ENCODE assay signal across 17 mouse cellular contexts in genomic region chr3:148947805-148948405, GRCm38 (mm10). TPM values are rescaled to one million over a fixed set of nuclear protein-coding genes. Genes with fewer than 3 reads are reported as not detected.
DNase-seq lines count a peak whose midpoint lies in the region; ATAC-seq and TF ChIP-seq lines count a peak whose summit lies in the region.
"Had no signal": no experiment of that assay in that cellular context is flagged by ENCODE, and none has a peak within 500 bp of the region (broad histone marks: within the 10 kb centered on the region; RNA-seq: fewer than 3 reads in every experiment).

No protein-coding gene starts in this region.

- H3K27me3 ChIP-seq in forebrain, embryonic 12.5 days = no peaks in the 10 kb centered on the region
- no peaks in the 10 kb centered on the region for H3K27me3 ChIP-seq in forebrain, embryonic 11.5 days (ENCODE audit: control insufficient read depth, insufficient read depth, low read length)
- no peaks in the 10 kb centered on the region for H3K27me3 ChIP-seq in neural tube, embryonic 11.5 days (ENCODE audit: control insufficient read depth, insufficient read depth, low read length)
- H3K27me3 ChIP-seq in neural tube, embryonic 15.5 days (replicated peaks) = no peaks in the 10 kb centered on the region
- H3K27me3 ChIP-seq in intestine, postnatal 0 days (replicated peaks; ENCODE audit: control insufficient read depth, insufficient read depth, low read length) = no peaks in the 10 kb centered on the region
- H3K27me3 ChIP-seq: liver, embryonic 13.5 days; lung, embryonic 15.5 days had no signal

- no peak for DNase-seq in forebrain, embryonic 11.5 days (ENCODE audit: low spot score)
- DNase-seq in neural tube, embryonic 11.5 days (ENCODE audit: low spot score) = no peak
- DNase-seq in retina, postnatal 1 day = peak; percentile 47
- no peak for DNase-seq in urinary bladder, postnatal 25 days (ENCODE audit: low spot score)
- DNase-seq: cerebellum, postnatal 10 days; embryo, embryonic 11 days; gastrocnemius, postnatal 14 days; heart, postnatal 10 days; kidney, adult 11 months; kidney, postnatal 14 days; liver, embryonic 13.5 days had no signal

- H3K4me3 ChIP-seq in forebrain, embryonic 12.5 days (replicated peaks) = no peak overlapping the region
- no peak overlapping the region for H3K4me3 ChIP-seq in forebrain, embryonic 11.5 days (ENCODE audit: low read depth, low read length)
- no peak overlapping the region for H3K4me3 ChIP-seq in neural tube, embryonic 11.5 days (ENCODE audit: low read depth, low read length)
- no peak overlapping the region for H3K4me3 ChIP-seq in neural tube, embryonic 15.5 days (replicated peaks)
- H3K4me3 ChIP-seq in intestine, postnatal 0 days (ENCODE audit: low read depth, low read length) = no peak overlapping the region
- H3K4me3 ChIP-seq: liver, embryonic 13.5 days; lung, embryonic 15.5 days had no signal

- WGBS in forebrain, embryonic 12.5 days = 36% methylated on average over 9 of the region's 9 CpGs
- WGBS in forebrain, embryonic 11.5 days = 49% methylated on average over 9 of the region's 9 CpGs
- whole genome bisulfite sequencing in neural tube, embryonic 11.5 days = 47% methylated on average over 9 of the region's 9 CpGs
- 24% methylated on average over 9 of the region's 9 CpGs for WGBS in neural tube, embryonic 15.5 days
- 42% methylated on average over 9 of the region's 9 CpGs for WGBS in intestine, postnatal 0 days

- peaks cover 11% of the 10 kb centered on the region for H3K36me3 ChIP-seq in forebrain, embryonic 12.5 days (replicated peaks)
- H3K36me3 ChIP-seq in forebrain, embryonic 11.5 days (ENCODE audit: control insufficient read depth, insufficient read depth, low read length) = no peaks in the 10 kb centered on the region
- H3K36me3 ChIP-seq in neural tube, embryonic 11.5 days (ENCODE audit: control insufficient read depth, insufficient read depth, low read length) = no peaks in the 10 kb centered on the region
- 0 out of 2 replicates have a peak, but pooled peaks cover 3% of the 10 kb centered on the region for H3K36me3 ChIP-seq in neural tube, embryonic 15.5 days
- H3K36me3 ChIP-seq in intestine, postnatal 0 days (ENCODE audit: control insufficient read depth, insufficient read depth) = 0 out of 2 replicates have a peak, but pooled peaks cover 2% of the 10 kb centered on the region
- H3K36me3 ChIP-seq: liver, embryonic 13.5 days had no signal

- H3K9me3 ChIP-seq in forebrain, embryonic 12.5 days = no peaks in the 10 kb centered on the region
- no peaks in the 10 kb centered on the region for H3K9me3 ChIP-seq in forebrain, embryonic 11.5 days (ENCODE audit: control insufficient read depth, low read length)
- H3K9me3 ChIP-seq in neural tube, embryonic 11.5 days (ENCODE audit: control insufficient read depth, low read length) = no peaks in the 10 kb centered on the region
- no peaks in the 10 kb centered on the region for H3K9me3 ChIP-seq in neural tube, embryonic 15.5 days (replicated peaks)
- H3K9me3 ChIP-seq in intestine, postnatal 0 days (ENCODE audit: control insufficient read depth) = no peaks in the 10 kb centered on the region
- H3K9me3 ChIP-seq: liver, embryonic 13.5 days; lung, embryonic 15.5 days had no signal

- no peak overlapping the region for H3K4me2 ChIP-seq in forebrain, embryonic 12.5 days
- H3K4me2 ChIP-seq in forebrain, embryonic 11.5 days (ENCODE audit: low read depth, low read length, severe bottlenecking) = no peak overlapping the region
- no peak overlapping the region for H3K4me2 ChIP-seq in neural tube, embryonic 11.5 days (ENCODE audit: low read depth)
- H3K4me2 ChIP-seq in neural tube, embryonic 15.5 days = no peak overlapping the region
- H3K4me2 ChIP-seq in intestine, postnatal 0 days (replicated peaks; ENCODE audit: low read depth) = peak overlapping the region; percentile 22
- H3K4me2 ChIP-seq: liver, embryonic 13.5 days; lung, embryonic 15.5 days had no signal

- TF ChIP-seq CTCF in intestine, postnatal 0 days (IDR thresholded peaks at IDR 0.05; ENCODE audit: low read depth) = no peak

- peaks cover 53% of the 10 kb centered on the region for H3K4me1 ChIP-seq in forebrain, embryonic 12.5 days
- H3K4me1 ChIP-seq in forebrain, embryonic 11.5 days (replicated peaks; ENCODE audit: control insufficient read depth, insufficient read depth, low read length) = peaks cover 18% of the 10 kb centered on the region; the same call in 1 of the 2 replicates
- peaks cover 20% of the 10 kb centered on the region for H3K4me1 ChIP-seq in neural tube, embryonic 11.5 days (ENCODE audit: control insufficient read depth, insufficient read depth, low read length)
- H3K4me1 ChIP-seq in neural tube, embryonic 15.5 days = peaks cover 50% of the 10 kb centered on the region
- no peaks in the 10 kb centered on the region for H3K4me1 ChIP-seq in intestine, postnatal 0 days (replicated peaks; ENCODE audit: control insufficient read depth, insufficient read depth, low read length)
- H3K4me1 ChIP-seq: liver, embryonic 13.5 days had no signal

- H3K27ac ChIP-seq in forebrain, embryonic 12.5 days = peak overlapping the region; percentile 36; the same call in 1 of the 2 replicates
- H3K27ac ChIP-seq in forebrain, embryonic 11.5 days (ENCODE audit: low read depth, low read length) = no peak overlapping the region
- H3K27ac ChIP-seq in neural tube, embryonic 11.5 days (ENCODE audit: low read depth, low read length) = no peak overlapping the region
- no peak overlapping the region; the same call in 1 of the 2 replicates for H3K27ac ChIP-seq in neural tube, embryonic 15.5 days (replicated peaks)
- H3K27ac ChIP-seq in intestine, postnatal 0 days (ENCODE audit: low read depth, low read length) = no peak overlapping the region
- H3K27ac ChIP-seq: liver, embryonic 13.5 days; lung, embryonic 15.5 days had no signal

- no peak for ATAC-seq in forebrain, embryonic 12.5 days (ENCODE audit: low FRiP score)
- ATAC-seq in forebrain, embryonic 11.5 days (replicated peaks; ENCODE audit: low FRiP score) = no peak
- peak; percentile 37; the same call in 1 of the 2 replicates for ATAC-seq in neural tube, embryonic 11.5 days (ENCODE audit: insufficient read depth, low FRiP score, low TSS enrichment)
- no peak for ATAC-seq in neural tube, embryonic 15.5 days (ENCODE audit: low FRiP score)
- no peak for ATAC-seq in intestine, postnatal 0 days
- ATAC-seq in megakaryocyte-erythroid progenitor cell, adult 5-6 weeks (replicated peaks; ENCODE audit: low FRiP score, low TSS enrichment, poor library complexity, severe bottlenecking) = no peak

- H3K9ac ChIP-seq in forebrain, embryonic 12.5 days = no peak overlapping the region
- H3K9ac ChIP-seq in forebrain, embryonic 11.5 days (ENCODE audit: low read length) = no peak overlapping the region
- no peak overlapping the region for H3K9ac ChIP-seq in neural tube, embryonic 11.5 days (ENCODE audit: low read length)
- H3K9ac ChIP-seq in neural tube, embryonic 15.5 days (replicated peaks) = no peak overlapping the region
- H3K9ac ChIP-seq in intestine, postnatal 0 days (ENCODE audit: low read depth, low read length) = no peak overlapping the region
- H3K9ac ChIP-seq: liver, embryonic 13.5 days; lung, embryonic 15.5 days had no signal

RNA-seq across cellular contexts. Expression of gene Adgrl2, which starts 42.5 kb away (rescaled TPM):
- polyA plus RNA-seq in forebrain, embryonic 12.5 days (2016; fragmentation: Nextera tagmentation; extraction: Ambion mirVana) = 103 and 104 TPM in 2 replicates
- polyA plus RNA-seq in forebrain, embryonic 11.5 days (2014; fragmentation: Nextera tagmentation; extraction: Ambion mirVana) = 112 and 116 TPM in 2 replicates
- polyA plus RNA-seq in neural tube, embryonic 11.5 days (2014; fragmentation: Nextera tagmentation; extraction: Ambion mirVana) = 85.0 and 86.5 TPM in 2 replicates
- 136 and 171 TPM in 2 replicates for polyA plus RNA-seq in neural tube, embryonic 15.5 days (2015; fragmentation: Nextera tagmentation; extraction: Ambion mirVana)
- 20.4 and 21.3 TPM in 2 replicates for polyA plus RNA-seq in intestine, postnatal 0 days (2015; fragmentation: Nextera tagmentation; extraction: Ambion mirVana)
- total RNA-seq in megakaryocyte-erythroid progenitor cell, adult 5-6 weeks (2014; fragmentation: Nextera tagmentation) = 36.7 and 50.0 TPM in 2 replicates
- total RNA-seq in megakaryocyte-erythroid progenitor cell, adult 5-6 weeks (2017) = 18.9 and 32.1 TPM in 2 replicates
- total RNA-seq: MEL had no signal
